Mouse (Mus musculus) spleen, adult 2 months (tissue): ENCODE measurements around the gene Cope.

Source experiments
- CTCF ChIP-seq: fragments of 200-500 bp; IDR thresholded peaks from 2 replicates; pipeline ENCODE4 v1.5.1; 2011; ENCODE audit warnings: mild to moderate bottlenecking, inconsistent platforms; ENCODE audit not compliant: insufficient read depth, insufficient read length, insufficient replicate concordance; ENCODE audit errors: extremely low read depth
- POLR2A ChIP-seq: fragments of 200-500 bp; IDR thresholded peaks from 2 replicates; pipeline ENCODE4 v1.6.1; 2011; ENCODE audit warnings: low read depth, low read length, inconsistent platforms

GRCm38 (mm10) chr8:70276476-70276875 is 25.8 kb upstream of the Cope start:
- TF ChIP-seq CTCF (no peak), POLR2A (no peak)
